Mouse (Mus musculus) gonadal fat pad, adult 2 months (tissue): ENCODE measurements around the gene Rps25. TPM values are rescaled to one million over a fixed set of nuclear protein-coding genes. Genes with fewer than 3 reads are reported as not detected.
"Not testable (repeated sequence)": the region's sequence is repeated elsewhere in the genome, so short reads cannot be mapped to it uniquely, and the experiment has no call there.

ENCODE experiments used
- DNase-seq: peaks from one replicate; pipeline ENCODE4 v3.0.0-alpha.2; 2012; ENCODE audit warnings: low read depth
- polyA plus RNA-seq: library from polyadenylated mRNA; depleted of rRNA; stranded (reverse); fragments of >200 nt; gene quantifications from 2 replicates; pipeline ENCODE4 v1.2.3, GENCODE M21; 2012; rRNA removed

Gene Rps25
- polyA plus RNA-seq, result 255 and 355 TPM in 2 replicates

- peak; percentile 77 for DNase-seq
These were observed at the start of gene Rps25, which contains the start of gene Trappc4 for GRCm38 (mm10) chr9:44406906-44407751. TSS of gene Rps25 (plus strand) at chr9:44407139. TSS of gene Trappc4 (minus strand) at chr9:44407600.

GRCm38 (mm10) chr9:44357207-44357606, 49.7 kb upstream of the Rps25 start:
- DNase-seq, result no peak

- DNase-seq, result peak; percentile 61
These were observed 45.6 kb upstream of the Rps25 start, which contains the start of gene Vps11 for GRCm38 (mm10) chr9:44361190-44361917. TSS of gene Vps11 (minus strand) at chr9:44361670.

DNA sequence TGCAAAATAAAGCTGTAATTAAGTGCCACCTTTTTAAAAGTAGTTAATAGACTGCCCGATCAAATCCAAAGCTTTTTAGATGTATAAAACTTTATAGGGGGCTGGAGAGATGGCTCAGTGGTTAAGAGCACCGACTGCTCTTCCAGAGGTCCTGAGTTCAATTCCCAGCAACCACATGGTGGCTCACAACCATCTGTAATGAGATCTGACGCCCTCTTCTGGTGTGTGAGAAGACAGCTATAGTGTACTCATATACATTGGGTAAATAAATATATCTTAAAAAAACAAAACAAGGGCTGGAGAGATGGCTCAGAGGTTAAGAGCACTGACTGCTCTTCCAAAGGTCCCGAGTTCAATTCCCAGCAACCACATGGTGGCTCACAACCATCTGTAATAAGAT, 45.0 kb upstream of the Rps25 start:
- not testable (repeated sequence) for DNase-seq

DNA sequence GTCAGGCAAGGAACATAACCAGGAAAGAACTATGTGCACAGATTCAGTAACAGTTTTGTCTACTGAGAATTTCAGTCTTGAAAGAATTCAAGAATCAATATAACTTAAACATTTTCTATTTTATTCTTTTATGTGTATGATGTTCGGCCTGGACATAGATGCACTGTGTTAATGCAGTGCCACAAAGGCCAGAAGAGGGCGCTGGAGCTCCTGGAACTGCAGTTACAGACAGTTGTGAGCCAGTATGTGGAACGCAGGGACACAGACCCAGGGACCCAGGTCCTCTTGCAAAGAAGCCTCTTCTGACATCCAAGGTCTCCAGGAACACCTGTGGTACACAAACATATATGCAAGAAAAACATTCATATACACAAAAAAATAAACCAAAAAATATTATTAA, 42.5 kb upstream of the Rps25 start:
- DNase-seq, result no peak

- DNase-seq, result no peak
These were observed 33.6 kb upstream of the Rps25 start for GRCm38 (mm10) chr9:44373386-44373785.

DNA sequence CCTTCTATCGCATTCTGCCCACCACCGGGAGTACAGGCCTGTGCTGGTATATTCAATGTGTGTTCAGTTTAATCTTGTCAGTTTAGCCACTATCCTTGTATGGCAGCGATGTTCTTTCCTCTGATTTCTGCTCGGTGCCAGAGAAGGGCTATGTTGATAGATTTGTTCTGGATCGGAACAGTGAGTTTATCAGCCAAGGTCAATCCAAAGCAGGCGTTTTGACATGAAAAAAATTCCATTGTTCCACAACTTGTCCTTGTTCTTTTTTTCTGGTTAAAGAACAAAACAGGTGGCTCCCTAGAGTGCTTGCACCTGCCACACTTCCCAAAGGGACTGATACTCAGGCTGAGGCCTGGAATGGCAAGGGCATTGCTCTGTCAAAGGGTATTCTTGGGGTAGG, 30.8 kb upstream of the Rps25 start:
- DNase-seq, result no peak

DNA sequence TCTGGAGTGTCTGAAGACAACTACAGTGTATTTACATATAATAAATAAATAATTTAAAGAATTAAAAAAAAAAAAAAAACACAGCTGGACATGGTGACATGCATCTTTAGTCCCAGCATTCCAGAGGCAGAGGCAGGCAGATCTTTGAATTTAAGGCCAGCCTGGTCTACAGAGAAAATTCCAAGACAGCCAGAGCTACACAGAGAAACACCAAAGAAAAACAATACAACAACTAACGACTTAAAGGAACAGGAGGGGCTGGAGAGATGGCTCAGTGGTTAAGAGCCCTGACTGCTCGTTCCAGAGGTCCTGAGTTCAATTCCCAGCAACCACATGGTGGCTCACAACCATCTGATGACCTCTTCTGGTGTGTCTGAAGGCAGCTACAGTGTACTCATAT, 29.6 kb upstream of the Rps25 start:
- DNase-seq, result not testable (repeated sequence)

DNA sequence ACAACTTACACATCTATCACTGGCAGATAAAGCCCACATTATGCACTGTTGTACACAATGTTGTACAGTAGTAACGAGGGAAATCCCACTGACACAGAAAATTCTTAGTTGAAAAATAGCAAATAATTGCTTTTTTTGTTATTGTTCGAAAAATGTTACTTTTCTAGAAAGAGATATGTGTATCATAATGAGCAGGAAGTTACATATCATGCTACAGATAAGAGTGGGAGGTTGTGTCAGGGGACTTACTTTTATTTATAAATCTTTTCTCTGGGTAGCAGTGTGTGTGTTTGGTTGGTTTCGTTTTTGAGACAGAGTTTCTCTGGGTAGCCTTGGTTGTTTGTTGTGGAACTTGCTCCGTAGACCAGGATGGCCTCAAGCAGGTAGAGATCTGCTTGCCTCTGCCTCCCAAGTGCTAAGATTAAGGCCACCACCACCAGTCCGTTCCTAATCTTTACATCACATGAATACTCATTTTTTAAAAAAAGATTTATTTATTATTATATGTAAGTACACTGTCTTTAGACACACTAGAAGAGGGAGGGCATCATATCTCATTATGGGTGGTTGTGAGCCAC, 28.7 kb upstream of the Rps25 start:
- no peak for DNase-seq

- no peak for DNase-seq
These were observed 27.7 kb upstream of the Rps25 start, which contains the start of gene Hyou1 for GRCm38 (mm10) chr9:44379054-44379834. TSS of gene Hyou1 (plus strand) at chr9:44379490.

DNA sequence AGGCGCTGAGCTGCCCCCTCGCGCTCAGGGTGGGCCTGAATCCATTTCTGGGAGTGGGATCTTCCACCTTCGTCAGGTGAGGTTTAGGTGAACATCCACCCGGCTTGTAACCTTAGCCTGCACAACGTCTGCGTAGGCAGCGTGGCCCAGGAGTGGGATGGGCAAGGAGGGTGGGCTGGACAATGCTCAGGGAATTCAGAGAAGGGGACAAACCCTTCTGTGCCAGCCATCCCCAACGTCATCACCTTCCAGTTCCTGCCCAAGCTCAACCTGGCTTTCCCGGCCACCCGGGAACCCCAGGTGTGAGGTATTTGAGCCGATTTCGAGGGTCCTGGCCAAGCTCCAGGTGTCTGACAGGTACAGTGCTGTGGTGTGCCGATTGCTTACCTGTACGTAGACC, 27.1 kb upstream of the Rps25 start:
- DNase-seq, result no peak

GRCm38 (mm10) chr9:44384596-44384995, 22.3 kb upstream of the Rps25 start:
- no peak for DNase-seq

DNA sequence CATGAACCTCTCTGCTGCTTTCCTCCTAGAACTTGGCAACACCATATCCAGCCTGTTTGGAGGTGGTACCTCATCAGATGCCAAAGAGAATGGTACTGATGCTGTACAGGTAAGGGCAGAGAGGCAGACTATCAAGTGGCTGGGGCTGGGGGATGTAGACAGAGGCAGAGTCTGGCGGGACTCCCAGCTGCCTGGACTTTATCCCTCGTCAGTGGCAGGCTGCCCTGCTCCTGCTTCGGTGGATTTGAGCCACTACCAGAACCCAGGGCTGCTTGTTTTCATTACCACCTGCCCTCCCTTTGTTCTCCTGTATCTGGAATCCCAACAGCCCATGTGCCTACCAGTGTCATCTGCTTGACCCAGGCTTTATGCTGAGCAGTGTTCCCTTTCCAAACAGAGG, 19.7 kb upstream of the Rps25 start:
- DNase-seq, result no peak

DNA sequence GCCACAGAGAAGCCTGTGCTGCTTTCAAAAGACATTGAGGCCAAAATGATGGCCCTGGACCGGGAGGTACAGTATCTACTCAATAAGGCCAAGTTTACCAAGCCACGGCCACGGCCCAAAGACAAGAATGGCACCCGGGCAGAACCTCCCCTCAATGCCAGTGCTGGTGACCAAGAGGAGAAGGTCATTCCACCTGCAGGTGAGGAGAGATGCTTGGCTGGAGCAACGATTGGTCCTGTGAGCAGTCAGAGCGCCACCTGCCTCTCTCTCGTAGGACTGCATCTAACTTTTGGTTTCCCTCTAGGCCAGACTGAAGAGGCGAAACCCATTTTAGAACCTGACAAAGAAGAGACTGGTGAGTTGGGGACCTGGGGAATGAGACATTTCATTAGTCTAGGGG, 17.7 kb upstream of the Rps25 start:
- no peak for DNase-seq

DNA sequence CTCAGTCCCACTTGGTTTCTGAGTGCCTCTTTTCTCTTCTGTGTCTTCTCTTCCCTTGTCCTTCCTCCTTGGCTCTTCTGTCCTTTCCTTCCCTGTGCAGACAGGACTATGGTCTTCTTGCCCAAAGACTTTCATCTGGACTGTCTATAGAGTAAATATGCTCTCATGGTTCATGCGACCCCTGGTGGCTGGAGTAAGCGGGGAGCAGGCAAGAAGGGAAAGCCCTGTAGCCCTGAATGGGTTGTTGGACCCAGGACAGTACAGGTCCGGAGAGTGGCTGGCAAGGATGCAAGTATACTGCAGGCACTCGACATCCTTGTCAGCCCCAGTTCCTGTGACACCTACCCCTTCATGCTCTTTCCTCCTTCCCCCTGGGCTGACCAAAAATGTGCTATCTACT, 15.5 kb upstream of the Rps25 start:
- DNase-seq, result no peak

- peak; percentile 83 for DNase-seq
These were observed 10.1 kb upstream of the Rps25 start, which contains the start of gene Slc37a4 for GRCm38 (mm10) chr9:44396684-44397411. TSS of gene Slc37a4 (plus strand) at chr9:44396852.

DNA sequence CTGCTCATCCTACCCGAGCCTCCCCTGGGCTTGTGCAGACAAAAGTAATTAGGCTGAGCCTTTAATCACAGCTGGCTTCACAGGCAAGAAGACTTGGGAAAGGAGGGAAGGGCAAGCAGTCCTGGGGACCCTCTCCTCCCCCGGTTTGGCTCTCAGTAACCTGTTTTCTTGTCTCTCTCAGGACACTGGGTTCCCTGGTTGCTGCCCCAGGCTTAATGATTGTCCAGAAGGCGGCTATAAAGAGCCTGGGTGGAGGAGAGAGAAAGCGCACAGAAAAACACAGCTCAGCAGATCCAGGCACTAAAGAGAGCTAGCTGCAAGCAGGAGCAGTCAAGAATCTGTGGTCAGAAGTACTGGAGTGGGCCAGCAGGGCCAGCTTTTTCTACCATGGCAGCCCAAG, 8.9 kb upstream of the Rps25 start:
- no peak for DNase-seq

DNA sequence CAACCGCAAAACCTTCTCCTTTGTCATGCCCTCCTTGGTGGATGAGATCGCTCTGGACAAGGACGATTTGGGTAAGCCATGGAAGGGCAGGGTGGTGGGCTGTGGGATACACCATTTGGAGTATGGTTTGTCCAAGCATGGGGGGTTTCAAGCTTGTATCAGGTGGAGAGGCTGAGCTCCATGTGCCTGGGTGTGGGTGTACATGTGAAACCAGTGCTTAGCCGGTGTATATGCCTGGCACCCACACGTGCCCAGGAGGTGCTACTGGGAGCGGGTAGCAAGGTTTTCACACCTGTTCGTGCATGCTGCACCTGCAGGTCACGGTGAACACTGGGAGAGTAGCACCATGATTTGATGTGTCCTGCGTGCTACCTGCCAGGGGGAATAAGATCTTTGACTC, 8.4 kb upstream of the Rps25 start:
- no peak for DNase-seq

DNA sequence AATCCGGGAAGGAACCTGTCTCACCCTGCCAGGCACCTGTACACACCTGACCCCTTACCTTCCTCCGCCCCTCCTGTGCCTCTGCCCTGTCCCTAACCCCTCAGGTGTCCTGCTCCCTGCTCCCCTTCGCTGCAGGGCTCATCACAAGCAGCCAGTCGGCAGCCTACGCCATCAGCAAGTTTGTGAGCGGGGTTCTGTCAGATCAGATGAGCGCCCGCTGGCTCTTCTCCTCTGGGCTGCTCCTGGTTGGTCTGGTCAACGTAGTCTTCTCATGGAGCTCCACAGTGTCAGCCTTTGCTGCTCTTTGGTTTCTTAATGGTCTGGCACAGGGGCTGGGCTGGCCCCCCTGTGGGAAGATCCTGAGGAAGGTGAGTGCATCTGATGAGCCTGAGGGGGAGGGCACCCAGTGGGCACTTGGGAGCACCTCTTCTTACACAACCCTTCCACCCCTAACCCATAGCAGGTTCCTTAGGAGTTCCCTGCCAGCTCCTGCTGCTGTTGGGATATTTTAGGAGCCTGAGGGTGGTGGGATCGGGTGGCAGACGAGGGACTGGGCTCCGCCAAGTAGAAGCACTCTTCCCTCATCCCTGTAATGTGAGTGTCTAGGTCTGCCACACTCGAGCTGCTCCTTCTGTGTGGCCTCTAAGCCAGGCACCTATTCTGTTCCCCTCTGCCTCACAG, 7.7 kb upstream of the Rps25 start:
- no peak for DNase-seq

- DNase-seq, result no peak
These were observed 7.2 kb upstream of the Rps25 start for GRCm38 (mm10) chr9:44399795-44400114.

- DNase-seq, result no peak
These were observed 5.9 kb upstream of the Rps25 start for GRCm38 (mm10) chr9:44401081-44401480.
